Mouse (Mus musculus) CD4-positive, CD25-positive, alpha-beta regulatory T cell, adult 9 weeks (primary cell): ENCODE data around the gene Pigz. TPM values are rescaled to one million over a fixed set of nuclear protein-coding genes. Genes with fewer than 3 reads are reported as not detected.

Experiments
- polyA plus RNA-seq: library from polyadenylated mRNA; unstranded; fragments of 100-300 nt; shearing (Covaris generic); gene quantifications from one replicate; pipeline ENCODE4 v1.2.1, GENCODE M21; 2017

Pigz gene
- polyA plus RNA-seq: 0.82 TPM

DNA sequence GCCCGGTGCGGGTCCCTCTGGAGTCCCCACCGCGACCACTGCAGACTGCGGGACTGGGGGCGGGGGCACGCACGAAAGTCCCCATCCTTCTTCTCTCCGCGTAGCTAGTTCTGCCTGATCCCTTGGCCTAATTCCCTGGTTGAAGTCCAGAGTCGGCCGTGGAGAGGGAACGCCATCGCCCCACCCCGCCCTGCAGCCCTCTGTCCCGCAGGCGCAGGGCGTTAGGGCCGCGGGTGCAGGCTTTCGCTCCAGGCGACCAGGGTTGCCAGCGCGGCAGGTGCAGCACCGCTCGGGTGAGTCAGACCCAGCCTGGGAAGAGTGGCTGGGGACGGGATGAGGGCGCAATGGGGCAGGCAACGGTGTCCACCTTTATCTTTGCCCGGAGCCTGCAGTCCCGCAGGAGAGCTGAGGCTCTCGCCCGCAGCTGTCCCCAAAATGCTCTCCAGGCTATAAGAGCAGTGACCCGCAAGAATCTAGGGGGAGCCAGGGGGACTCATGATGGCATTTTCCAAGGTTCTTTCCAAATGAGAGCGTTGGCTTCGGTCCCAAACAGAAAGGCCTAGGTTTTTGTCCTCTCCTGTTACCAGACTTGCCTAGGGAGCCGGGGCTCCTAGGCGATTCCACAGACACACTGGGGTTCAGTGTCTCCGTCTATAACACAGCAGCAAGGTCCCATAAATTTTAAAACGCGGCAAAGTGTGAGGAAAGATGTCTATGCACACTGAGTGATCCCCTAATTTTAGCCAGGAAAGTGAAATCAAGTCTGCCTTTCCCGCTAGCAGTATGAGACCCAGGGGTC, at the start of gene Pigz:
Gene Pigz, plus strand, starts transcription at position 101 of the 799 bp plus-strand sequence.

DNA sequence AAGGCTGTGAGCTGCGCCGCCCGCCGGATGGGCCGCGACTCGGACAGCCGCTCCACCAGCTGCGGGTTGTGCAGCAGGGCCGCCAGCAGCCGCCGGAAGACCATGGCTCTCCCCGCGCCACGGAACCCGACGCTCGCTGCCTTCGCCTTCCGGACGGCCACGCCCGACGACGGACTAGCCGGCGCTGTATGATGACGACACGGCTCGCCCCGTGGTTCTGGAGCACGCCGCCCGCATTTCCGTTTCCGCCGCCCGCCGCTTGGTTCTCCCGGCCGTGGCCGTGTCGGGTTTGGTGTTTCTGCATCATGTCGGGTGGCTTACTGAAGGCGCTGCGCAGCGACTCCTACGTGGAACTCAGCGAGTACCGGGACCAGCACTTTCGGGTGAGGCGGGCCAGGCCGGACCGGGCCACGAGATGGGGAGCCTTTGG, 14.7 kb downstream of the Pigz start, which contains the start of the genes 0610012G03Rik and Ncbp2:
Gene 0610012G03Rik, minus strand, starts transcription at position 150 of the 430 bp plus-strand sequence.
Gene Ncbp2, plus strand, starts transcription at position 169 of the 430 bp plus-strand sequence.

Other genes with a start within 250 kb of the Pigz start
- gene Meltf, start 55.0 kb upstream of the Pigz start, polyA plus RNA-seq: not detected
- gene 0610012G03Rik, start 14.6 kb downstream of the Pigz start, polyA plus RNA-seq: 3.3 TPM
- 50.6 TPM for gene Ncbp2, start 14.7 kb downstream of the Pigz start, polyA plus RNA-seq
- 13.9 TPM for gene Senp5, start 69.4 kb downstream of the Pigz start, polyA plus RNA-seq
- gene Pak2, start 145.5 kb downstream of the Pigz start, polyA plus RNA-seq: 58.9 TPM
- gene Pigx, start 165.9 kb downstream of the Pigz start, polyA plus RNA-seq: 91.0 TPM
- gene Cep19, start 165.9 kb downstream of the Pigz start, polyA plus RNA-seq: 44.3 TPM
- gene Nrros, start 231.7 kb downstream of the Pigz start, polyA plus RNA-seq: 120 TPM
- not detected for gene Bex6, start 246.0 kb downstream of the Pigz start, polyA plus RNA-seq